Mouse (Mus musculus) thymus, postnatal 0 days (tissue): ENCODE data around the gene Csk. TPM values are rescaled to one million over a fixed set of nuclear protein-coding genes. Genes with fewer than 3 reads are reported as not detected.

ENCODE experiments used
- DNase-seq: peaks from one replicate; pipeline ENCODE4 v3.0.0-alpha.2; 2015; ENCODE audit warnings: low spot score
- polyA plus RNA-seq: library from polyadenylated mRNA; unstranded; fragments of >200 nt; fragmentation: Nextera tagmentation; extraction: Ambion mirVana; gene quantifications from 2 replicates; pipeline ENCODE4 v1.2.1, GENCODE M21; 2015

Csk gene
- polyA plus RNA-seq, 1 experiment from 2014 or later: 98.5 TPM

GRCm38 (mm10) chr9:57657843-57658242 lies 4.4 kb upstream of the Csk start:
- no peak for DNase-seq

- DNase-seq: no peak
These were observed 3.4 kb upstream of the Csk start for GRCm38 (mm10) chr9:57656631-57657350.

GRCm38 (mm10) chr9:57655749-57656148 lies 2.3 kb upstream of the Csk start:
- peak; percentile 96 for DNase-seq

GRCm38 (mm10) chr9:57654966-57655365 lies 1.5 kb upstream of the Csk start:
- no peak for DNase-seq

GRCm38 (mm10) chr9:57652855-57653254 lies 576 bp downstream of the Csk start:
- peak; percentile 55 for DNase-seq

GRCm38 (mm10) chr9:57652351-57652750 lies 1.1 kb downstream of the Csk start:
- DNase-seq: no peak

- DNase-seq: peak; percentile 81
These were observed 2.6 kb downstream of the Csk start for GRCm38 (mm10) chr9:57650786-57651311.

- DNase-seq: no peak
These were observed 3.2 kb downstream of the Csk start for GRCm38 (mm10) chr9:57650130-57650785.

GRCm38 (mm10) chr9:57647286-57648108 lies 5.9 kb downstream of the Csk start:
- peak; percentile 73 for DNase-seq

GRCm38 (mm10) chr9:57646551-57647103 lies 6.8 kb downstream of the Csk start:
- peak; percentile 47 for DNase-seq

- DNase-seq: peak; percentile 92
These were observed 8.2 kb downstream of the Csk start for GRCm38 (mm10) chr9:57644944-57645893.

- DNase-seq: no peak
These were observed 8.9 kb downstream of the Csk start for GRCm38 (mm10) chr9:57644442-57644943.

GRCm38 (mm10) chr9:57643856-57644180 lies 9.6 kb downstream of the Csk start:
- peak; percentile 52 for DNase-seq

GRCm38 (mm10) chr9:57643169-57643855 lies 10.1 kb downstream of the Csk start:
- DNase-seq: no peak

- DNase-seq: no peak
These were observed 11.5 kb downstream of the Csk start for GRCm38 (mm10) chr9:57641775-57642550.

GRCm38 (mm10) chr9:57641022-57641421 lies 12.4 kb downstream of the Csk start:
- DNase-seq: no peak

- peak; percentile 92 for DNase-seq
These were observed 13.0 kb downstream of the Csk start for GRCm38 (mm10) chr9:57640384-57640783.

GRCm38 (mm10) chr9:57639661-57640328 lies 13.6 kb downstream of the Csk start:
- no peak for DNase-seq
